Mouse (Mus musculus) MEL (cell line): ENCODE measurements around the gene Dhx15. TPM values are rescaled to one million over a fixed set of nuclear protein-coding genes. Genes with fewer than 3 reads are reported as not detected.

ENCODE experiments used
- DNase-seq: peaks from one replicate; pipeline ENCODE4 v3.0.0; 2011; ENCODE audit warnings: low read depth, low spot score
- H3K27ac ChIP-seq: 2 replicates; pipeline ENCODE4 v1.5.1; 2012; ENCODE audit warnings: low read depth, mild to moderate bottlenecking, control low read depth, low read length, moderate library complexity; ENCODE audit not compliant: control insufficient read depth
- H3K27me3 ChIP-seq, 2 experiments: fragments of 150-350 bp in 1 of 2; sonication (generic) in 1 of 2; 2 replicates each; pipeline ENCODE4 v1.6.1; 2012; ENCODE audit warnings: low read length in 2 of 2, mild to moderate bottlenecking in 2 of 2, improper control_type of control experiment in 1 of 2, moderate library complexity in 1 of 2; ENCODE audit not compliant: insufficient read depth in 2 of 2, control insufficient read depth in 1 of 2
- H3K36me3 ChIP-seq, 2 experiments: 2 replicates each; pipeline ENCODE4 v1.6.1; 2012 to 2014; ENCODE audit warnings: low read length in 2 of 2, improper control_type of control experiment in 1 of 2, inconsistent platforms in 1 of 2, mild to moderate bottlenecking in 1 of 2; ENCODE audit not compliant: insufficient read depth in 2 of 2, control insufficient read depth in 1 of 2
- H3K4me1 ChIP-seq, 2 experiments: fragments of 150-350 bp in 1 of 2; sonication (generic) in 1 of 2; 2 replicates each; pipeline ENCODE4 v1.6.1; 2012; ENCODE audit warnings: low read length in 2 of 2, improper control_type of control experiment in 1 of 2, mild to moderate bottlenecking in 1 of 2; ENCODE audit not compliant: insufficient read depth in 2 of 2, control insufficient read depth in 1 of 2
- H3K4me3 ChIP-seq, 2 experiments: fragments of 150-350 bp in 1 of 2; sonication (generic) in 1 of 2; 2 replicates each; pipeline ENCODE4 v1.5.1; 2012; ENCODE audit warnings: low read depth in 2 of 2, low read length in 2 of 2, mild to moderate bottlenecking in 2 of 2, moderate library complexity in 2 of 2, control low read depth in 1 of 2, improper control_type of control experiment in 1 of 2; ENCODE audit not compliant: control insufficient read depth in 1 of 2, insufficient read depth in 1 of 2
- H3K79me2 ChIP-seq: 2 replicates; pipeline ENCODE4 v1.6.1; 2012; ENCODE audit warnings: mild to moderate bottlenecking, low read length, moderate library complexity; ENCODE audit not compliant: control insufficient read depth, poor library complexity, insufficient read depth
- H3K9ac ChIP-seq: 2 replicates; pipeline ENCODE4 v1.6.1; 2012; ENCODE audit warnings: low read depth, mild to moderate bottlenecking, control low read depth, low read length, moderate library complexity; ENCODE audit not compliant: control insufficient read depth, poor library complexity, severe bottlenecking
- H3K9me3 ChIP-seq: fragments of 150-350 bp; sonication (generic); replicated peaks from 2 replicates; pipeline ENCODE4 v1.6.1; 2012; ENCODE audit warnings: mild to moderate bottlenecking, low read length, improper control_type of control experiment, moderate library complexity; ENCODE audit not compliant: insufficient read depth
- CHD1 ChIP-seq: IDR thresholded peaks from 2 replicates; pipeline ENCODE4 v1.6.1; 2012; ENCODE audit warnings: low read depth, mild to moderate bottlenecking, inconsistent platforms, low read length, improper control_type of control experiment
- E2F4 ChIP-seq: IDR thresholded peaks from 2 replicates; pipeline ENCODE4 v1.6.1; 2011; ENCODE audit warnings: low read depth, low read length, improper control_type of control experiment, borderline replicate concordance
- GABPA ChIP-seq: IDR thresholded peaks from 2 replicates; pipeline ENCODE4 v1.6.1; 2012; ENCODE audit warnings: low read depth, mild to moderate bottlenecking, inconsistent platforms, low read length, improper control_type of control experiment, moderate library complexity
- MAFK ChIP-seq: IDR thresholded peaks from 2 replicates; pipeline ENCODE4 v1.6.1; 2011; ENCODE audit warnings: low read depth, mild to moderate bottlenecking, low read length, improper control_type of control experiment, borderline replicate concordance
- MAZ ChIP-seq: IDR thresholded peaks from 2 replicates; pipeline ENCODE4 v1.6.1; 2012; ENCODE audit warnings: low read depth, mild to moderate bottlenecking, inconsistent platforms, low read length, improper control_type of control experiment
- MXI1 ChIP-seq: IDR thresholded peaks from 2 replicates; pipeline ENCODE4 v1.6.1; 2011; ENCODE audit warnings: mild to moderate bottlenecking, low read depth, low read length, improper control_type of control experiment
- MYB ChIP-seq: IDR thresholded peaks from 2 replicates; pipeline ENCODE4 v1.6.1; 2011; ENCODE audit warnings: mild to moderate bottlenecking, low read depth, low read length, improper control_type of control experiment
- NELFE ChIP-seq: IDR thresholded peaks from 2 replicates; pipeline ENCODE4 v1.6.1; 2011; ENCODE audit warnings: low read depth, low read length, improper control_type of control experiment
- POLR2AphosphoS2 ChIP-seq: IDR thresholded peaks from 2 replicates; pipeline ENCODE4 v1.6.1; 2011; ENCODE audit warnings: low read length, improper control_type of control experiment
- POLR2AphosphoS5 ChIP-seq: IDR thresholded peaks from 2 replicates; pipeline ENCODE4 v1.6.1; 2012; ENCODE audit warnings: low read depth, borderline replicate concordance, mild to moderate bottlenecking, inconsistent platforms, low read length, moderate library complexity, mixed read lengths
- SIN3A ChIP-seq: IDR thresholded peaks from 2 replicates; pipeline ENCODE4 v1.6.1; 2012; ENCODE audit warnings: low read length, improper control_type of control experiment, inconsistent platforms
- SMC3 ChIP-seq: IDR thresholded peaks from 2 replicates; pipeline ENCODE4 v1.6.1; 2011; ENCODE audit warnings: low read depth, low read length, improper control_type of control experiment
- TAL1 ChIP-seq: IDR thresholded peaks from 2 replicates; pipeline ENCODE4 v1.6.1; 2012; ENCODE audit warnings: mild to moderate bottlenecking, inconsistent platforms, low read length, moderate library complexity, mixed read lengths
- TCF12 ChIP-seq: IDR thresholded peaks from 2 replicates; pipeline ENCODE4 v1.6.1; 2014; ENCODE audit warnings: low read depth, mild to moderate bottlenecking, inconsistent platforms, low read length, improper control_type of control experiment, moderate library complexity
- USF1 ChIP-seq: IDR thresholded peaks from 2 replicates; pipeline ENCODE4 v1.6.1; 2014; ENCODE audit warnings: low read depth, mild to moderate bottlenecking, inconsistent platforms, low read length, improper control_type of control experiment, moderate library complexity
- ZC3H11A ChIP-seq: IDR thresholded peaks from 2 replicates; pipeline ENCODE4 v1.6.1; 2012; ENCODE audit warnings: low read depth, mild to moderate bottlenecking, inconsistent platforms, low read length, improper control_type of control experiment
- ZKSCAN1 ChIP-seq: IDR thresholded peaks from 2 replicates; pipeline ENCODE4 v1.6.1; 2012; ENCODE audit warnings: low read depth, mild to moderate bottlenecking, inconsistent platforms, low read length, improper control_type of control experiment, moderate library complexity
- ZNF384 ChIP-seq: IDR thresholded peaks from 2 replicates; pipeline ENCODE4 v1.6.1; 2012; ENCODE audit warnings: low read depth, mild to moderate bottlenecking, inconsistent platforms, low read length, improper control_type of control experiment
- polyA plus RNA-seq, 2 experiments: library from polyadenylated mRNA; stranded (reverse) in 1 of 2; unstranded in 1 of 2; fragments of >175 nt in 1 of 2; fragments of >200 nt in 1 of 2; gene quantifications; 2 replicates each; pipeline versions ENCODE4 v1.2.1 to v1.2.4; 2012; ENCODE audit warnings: low replicate concordance in 2 of 2, low read depth in 1 of 2; ENCODE audit not compliant: insufficient read length in 2 of 2, insufficient read depth in 1 of 2, missing spikeins in 1 of 2
- total RNA-seq: library from RNA; depleted of rRNA; stranded (reverse); fragments of 300-350 nt; gene quantifications from 2 replicates; pipeline ENCODE4 v1.2.3, GENCODE M21; 2012

Dhx15 gene
- total and polyA plus RNA-seq, 3 experiments: 153 to 348 (median 309) TPM

DNA sequence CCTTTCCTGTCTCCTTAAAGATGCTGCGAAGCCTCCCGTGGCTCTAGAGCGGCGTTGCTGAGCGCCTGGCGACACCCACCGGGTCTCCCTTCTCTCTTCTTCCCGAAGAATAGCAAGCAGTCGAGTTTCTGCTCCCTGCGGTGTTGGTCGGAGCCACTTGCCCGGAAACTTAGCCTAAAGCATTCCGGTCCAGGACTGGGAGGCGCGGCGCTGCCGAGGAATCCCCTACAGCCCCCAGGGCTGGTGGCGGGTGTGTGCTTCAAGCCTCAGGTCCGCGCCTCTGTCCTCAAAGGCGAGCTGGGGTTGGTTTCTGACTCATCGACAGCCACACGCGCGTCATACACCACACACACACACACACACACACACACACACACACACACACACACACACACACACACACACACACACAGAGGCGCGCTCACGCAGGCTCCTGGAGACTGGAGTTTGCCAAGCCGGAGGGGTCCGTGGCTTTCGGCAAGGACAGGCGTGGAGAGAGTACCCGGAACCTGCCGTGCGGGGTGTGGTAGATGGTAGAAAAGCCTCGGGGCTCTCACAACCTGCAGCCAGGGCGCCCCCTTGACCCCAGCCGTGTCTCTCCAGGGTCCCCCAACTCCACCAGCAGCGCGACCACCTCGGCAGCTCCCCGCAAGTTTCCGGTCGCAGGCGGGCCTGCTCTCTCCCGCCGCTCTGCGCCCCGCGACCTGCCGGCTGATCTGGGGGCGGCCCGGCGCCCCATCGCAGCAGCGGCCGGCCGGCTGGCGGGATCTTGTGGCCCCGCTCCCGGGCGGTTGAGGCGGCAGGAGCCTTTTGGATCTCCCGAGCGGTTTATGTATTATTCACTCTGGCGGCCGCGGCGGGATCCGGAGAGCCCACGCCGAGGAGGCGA, 77.1 kb downstream of the Dhx15 start:
- H3K27me3 ChIP-seq: no peaks in the 10 kb centered on the region
- TF ChIP-seq NELFE: no peak
- no peak for TF ChIP-seq TCF12
- no peak for TF ChIP-seq E2F4
- TF ChIP-seq SMC3: no peak
- TF ChIP-seq TAL1: no peak
- TF ChIP-seq POLR2AphosphoS5: no peak

GRCm38 (mm10) chr5:52112191-52112760, 78.0 kb downstream of the Dhx15 start:
- Histone ChIP-seq H3K4me3 (no peak overlapping the region), H3K9me3 (no peaks in the 10 kb centered on the region), H3K4me1 (no peaks in the 10 kb centered on the region), H3K9ac (no peak overlapping the region), H3K36me3 (no peaks in the 10 kb centered on the region), H3K79me2 (no peaks in the 10 kb centered on the region), H3K27ac (no peak overlapping the region), H3K27me3 (no peaks in the 10 kb centered on the region)
- TF ChIP-seq MXI1: no peak
- no peak for TF ChIP-seq MAFK
- no peak for TF ChIP-seq MYB
- no peak for TF ChIP-seq MAZ
- TF ChIP-seq ZNF384: no peak
- TF ChIP-seq GABPA: no peak
- no peak for TF ChIP-seq SIN3A
- TF ChIP-seq POLR2AphosphoS2: no peak
- no peak for TF ChIP-seq ZKSCAN1
- no peak for TF ChIP-seq ZC3H11A
- TF ChIP-seq USF1: no peak
- TF ChIP-seq SMC3: no peak
- no peak for TF ChIP-seq E2F4
- TF ChIP-seq CHD1: no peak
- no peak for DNase-seq

More for the DNA sequence above, 77.1 kb downstream of the Dhx15 start:
- Histone ChIP-seq H3K79me2 (no peaks in the 10 kb centered on the region), H3K4me3 (no peak overlapping the region), H3K9me3 (no peaks in the 10 kb centered on the region), H3K27ac (no peak overlapping the region), H3K9ac (no peak overlapping the region), H3K4me1 (no peaks in the 10 kb centered on the region), H3K36me3 (no peaks in the 10 kb centered on the region)
- no peak for DNase-seq
